Mouse (Mus musculus): ENCODE data around the gene Inhbb.

- TF ChIP-seq CTCF (IDR thresholded peaks at IDR 0.05; ENCODE audit: extremely low read depth, insufficient read length, insufficient replicate concordance, low read depth, low read length) = no peak
- TF ChIP-seq POLR2A (IDR thresholded peaks at IDR 0.05; ENCODE audit: low read depth, low read length) = no peak
Observed at GRCm38 (mm10) chr1:119367546-119367945, 54.5 kb downstream of the Inhbb start.
